Mouse (Mus musculus) frontal cortex, postnatal 10 days (tissue): ENCODE results near the gene Foxs1.
A peak's percentile ranks its signal among the peaks of the same experiment; 100 is the strongest.

Experiments used
- DNase-seq, 2 experiments: peaks; one replicate each; pipeline ENCODE4 v3.0.0; 2022; ENCODE audit warnings: low spot score in 2 of 2, mixed read lengths in 1 of 2

The Foxs1 gene

GRCm38 (mm10) chr2:152933048-152933447 is at the start of gene Foxs1:
Gene Foxs1, minus strand, starts transcription at chr2:152933208.
- no peak for DNase-seq

- no peak for DNase-seq
Measured at GRCm38 (mm10) chr2:152976991-152977390, 44.0 kb upstream of the Foxs1 start.

GRCm38 (mm10) chr2:152965555-152965954 is 32.5 kb upstream of the Foxs1 start:
- no peak for DNase-seq

GRCm38 (mm10) chr2:152962091-152962793 is 29.2 kb upstream of the Foxs1 start, which contains the start of gene Ttll9:
Gene Ttll9, plus strand, starts transcription at chr2:152962485.
- peak; percentile 68 to 80 for DNase-seq

- no peak for DNase-seq
Measured at GRCm38 (mm10) chr2:152958116-152958515, 25.1 kb upstream of the Foxs1 start.

- DNase-seq, result no peak
Measured at GRCm38 (mm10) chr2:152951850-152952720, 19.1 kb upstream of the Foxs1 start.

- DNase-seq, result peak; percentile 68 to 72
Measured at GRCm38 (mm10) chr2:152951065-152951849, 18.2 kb upstream of the Foxs1 start, which contains the start of gene Dusp15. Gene Dusp15, minus strand, starts transcription at chr2:152951698.

GRCm38 (mm10) chr2:152950358-152951064 is 17.5 kb upstream of the Foxs1 start:
- DNase-seq, result no peak

GRCm38 (mm10) chr2:152948438-152949020 is 15.5 kb upstream of the Foxs1 start:
- DNase-seq, result no peak

GRCm38 (mm10) chr2:152947098-152947497 is 14.1 kb upstream of the Foxs1 start:
- DNase-seq, result no peak

GRCm38 (mm10) chr2:152944013-152944412 is 11.0 kb upstream of the Foxs1 start:
- no peak for DNase-seq

- DNase-seq, result no peak
Measured at GRCm38 (mm10) chr2:152943568-152943967, 10.6 kb upstream of the Foxs1 start.

- DNase-seq, result no peak
Measured at GRCm38 (mm10) chr2:152942898-152943515, 10.0 kb upstream of the Foxs1 start.

GRCm38 (mm10) chr2:152941776-152942175 is 8.8 kb upstream of the Foxs1 start:
- DNase-seq, result no peak

- no peak for DNase-seq
Measured at GRCm38 (mm10) chr2:152941106-152941505, 8.1 kb upstream of the Foxs1 start.

- peak in 1 of 2 experiments; percentile 32 for DNase-seq
Measured at GRCm38 (mm10) chr2:152939846-152940245, 6.8 kb upstream of the Foxs1 start.

GRCm38 (mm10) chr2:152933614-152934013 is 606 bp upstream of the Foxs1 start:
- no peak for DNase-seq

GRCm38 (mm10) chr2:152931456-152932160 is 1.4 kb downstream of the Foxs1 start:
- no peak for DNase-seq

- DNase-seq, result no peak
Measured at GRCm38 (mm10) chr2:152930276-152930675, 2.7 kb downstream of the Foxs1 start.

GRCm38 (mm10) chr2:152928988-152929370 is 4.0 kb downstream of the Foxs1 start:
- no peak for DNase-seq
